ENCODE assay signal across 22 mouse cellular contexts in genomic region chr16:42972872-42973271, GRCm38 (mm10).
"Had no signal": no experiment of that assay in that cellular context is flagged by ENCODE, and none has a peak within 500 bp of the region (broad histone marks: within the 10 kb centered on the region; RNA-seq: fewer than 3 reads in every experiment).

No protein-coding gene starts in this region.

- H3K4me1 ChIP-seq: hindbrain, embryonic 13.5 days; intestine, embryonic 15.5 days; limb, embryonic 10.5 days; limb, embryonic 12.5 days; liver, embryonic 12.5 days had no signal

- H3K27me3 ChIP-seq: hindbrain, embryonic 13.5 days; intestine, embryonic 15.5 days; limb, embryonic 12.5 days; liver, embryonic 12.5 days had no signal

- H3K9ac ChIP-seq: hindbrain, embryonic 13.5 days; intestine, embryonic 15.5 days; limb, embryonic 12.5 days; liver, embryonic 12.5 days; liver, embryonic 14.5 days had no signal

- H3K36me3 ChIP-seq: hindbrain, embryonic 13.5 days; intestine, embryonic 15.5 days; limb, embryonic 10.5 days; limb, embryonic 12.5 days; liver, embryonic 12.5 days had no signal

- H3K4me3 ChIP-seq: heart, adult 2 months; hindbrain, embryonic 13.5 days; intestine, embryonic 15.5 days; layer of hippocampus, adult 2 months; left cerebral cortex, adult 2 months; limb, embryonic 10.5 days; limb, embryonic 12.5 days; liver, embryonic 12.5 days had no signal

- H3K9me3 ChIP-seq: hindbrain, embryonic 13.5 days; intestine, embryonic 15.5 days; limb, embryonic 10.5 days; limb, embryonic 12.5 days; liver, embryonic 12.5 days had no signal

- ATAC-seq: hindbrain, embryonic 16.5 days; inflammation-experienced regulatory T-cells, adult 6 months; intestine, embryonic 15.5 days; intestine, postnatal 0 days; liver, embryonic 12.5 days had no signal

- H3K27ac ChIP-seq: heart, adult 2 months; hindbrain, embryonic 13.5 days; intestine, embryonic 15.5 days; layer of hippocampus, adult 2 months; left cerebral cortex, adult 2 months; limb, embryonic 10.5 days; limb, embryonic 12.5 days; liver, embryonic 12.5 days; liver, embryonic 14.5 days had no signal

- DNase-seq: gastrocnemius, postnatal 14 days; gastrocnemius, postnatal 36 days; heart, adult 2 months; heart, postnatal 10 days; kidney, adult 18-20 months; kidney, adult 8-10 months; kidney, postnatal 10 days; kidney, postnatal 25 days; kidney, postnatal 4 days; lung, adult 2 months had no signal

- H3K4me2 ChIP-seq: heart, embryonic 11.5 days; hindbrain, embryonic 13.5 days; intestine, embryonic 15.5 days; limb, embryonic 12.5 days; liver, embryonic 12.5 days had no signal
